Mouse (Mus musculus): ENCODE data around the gene B830017H08Rik.

DNA sequence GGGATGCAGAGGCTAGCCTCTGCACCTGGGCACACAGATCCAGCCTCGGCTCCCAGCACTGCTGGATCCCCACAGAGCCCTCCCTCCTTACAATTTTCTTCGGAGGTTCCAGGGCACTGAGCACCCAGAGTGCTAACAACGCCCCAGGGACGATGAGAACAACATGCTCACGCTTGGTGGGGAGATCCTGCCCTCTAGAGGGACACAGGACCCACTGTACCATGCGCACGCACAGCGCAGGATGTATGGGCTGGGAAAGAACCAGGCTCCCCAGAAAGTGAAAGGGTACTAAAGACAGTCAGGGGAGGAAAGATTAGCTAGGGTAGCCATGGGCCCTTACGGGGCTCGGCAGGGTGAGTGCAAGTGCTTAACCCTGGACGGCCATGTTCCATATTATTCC lies 1.1 kb upstream of the B830017H08Rik start:
- TF ChIP-seq POLR2A (IDR thresholded peaks at IDR 0.05; ENCODE audit: insufficient read depth, low read length) (no peak), CTCF (IDR thresholded peaks at IDR 0.05; ENCODE audit: low read depth, low read length) (peak; percentile 65), EP300 (IDR thresholded peaks at IDR 0.05; ENCODE audit: insufficient read depth, low read depth, low read length) (no peak)
